Comparison of ENCODE assay signal across 9 mouse cellular contexts in the genomic region with DNA sequence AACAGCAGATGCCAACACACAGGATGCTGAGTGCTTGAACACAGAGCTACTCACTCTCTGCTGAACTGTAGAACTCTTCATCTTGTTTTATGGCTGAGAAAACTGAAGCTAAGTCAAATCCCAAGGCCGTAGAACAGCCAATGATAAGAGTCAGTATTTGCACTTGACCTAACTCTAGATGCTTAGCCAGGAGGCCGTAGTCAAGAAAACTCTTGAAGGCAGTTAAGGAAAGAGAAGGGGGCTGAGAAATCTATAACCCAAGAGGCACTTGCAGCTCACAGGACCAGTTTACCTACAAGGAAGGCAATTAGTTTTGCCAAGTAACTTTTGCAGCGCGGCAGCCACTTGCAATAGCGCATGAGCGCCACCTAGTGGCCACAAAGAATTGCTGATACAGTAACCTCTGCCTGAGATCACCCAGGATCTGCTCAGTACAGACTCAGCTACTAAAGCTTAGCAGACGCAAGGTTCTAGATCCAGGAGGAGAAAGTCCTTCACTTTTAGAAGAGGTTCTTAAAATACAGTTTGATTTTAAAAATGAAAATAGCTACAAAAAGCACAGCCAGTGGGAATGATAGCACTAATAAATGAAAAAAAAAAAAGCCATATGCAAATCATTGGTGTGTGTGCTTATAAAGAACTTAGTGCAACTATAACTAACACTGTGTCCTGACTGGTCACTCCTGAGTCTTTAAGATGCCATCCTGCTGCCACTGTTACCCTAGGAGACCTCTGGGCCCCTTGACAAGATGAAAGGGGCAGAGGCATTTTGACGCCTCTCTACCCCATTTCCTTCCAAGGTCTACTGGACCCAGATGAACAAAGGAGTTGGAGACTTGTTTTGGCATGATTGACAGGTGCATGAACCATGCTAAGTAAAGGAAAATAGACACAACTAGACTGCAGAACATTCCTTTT.
A peak's percentile ranks its signal among the peaks of the same experiment; 100 is the strongest.
DNase-seq lines count a peak whose midpoint lies in the region; ATAC-seq and TF ChIP-seq lines count a peak whose summit lies in the region.
"Had no signal": no experiment of that assay in that cellular context is flagged by ENCODE, and none has a peak within 500 bp of the region (broad histone marks: within the 10 kb centered on the region; RNA-seq: fewer than 3 reads in every experiment).

No protein-coding gene starts in this region.

- no peak for TF ChIP-seq POLR2A in testis, adult 2 months (IDR thresholded peaks at IDR 0.05; ENCODE audit: control insufficient read depth, low read depth, low read length)

- no peaks in the 10 kb centered on the region for H3K36me3 ChIP-seq in midbrain, embryonic 10.5 days
- no peaks in the 10 kb centered on the region for H3K36me3 ChIP-seq in midbrain, embryonic 15.5 days (replicated peaks)
- no peaks in the 10 kb centered on the region for H3K36me3 ChIP-seq in intestine, embryonic 15.5 days
- H3K36me3 ChIP-seq in limb, embryonic 10.5 days = no peaks in the 10 kb centered on the region
- H3K36me3 ChIP-seq in testis, adult 2 months (ENCODE audit: control insufficient read depth, insufficient read depth, low read length) = no peaks in the 10 kb centered on the region

- H3K9ac ChIP-seq in midbrain, embryonic 15.5 days = no peak overlapping the region
- H3K9ac ChIP-seq in intestine, embryonic 15.5 days = no peak overlapping the region

- WGBS in midbrain, embryonic 10.5 days = 33% methylated on average over 8 of the region's 8 CpGs
- 28% methylated on average over 8 of the region's 8 CpGs for WGBS in midbrain, embryonic 15.5 days
- WGBS in intestine, embryonic 15.5 days = 21% methylated on average over 8 of the region's 8 CpGs
- WGBS in limb, embryonic 10.5 days = 31% methylated on average over 8 of the region's 8 CpGs

- no peak for ATAC-seq in midbrain, embryonic 15.5 days (replicated peaks)
- ATAC-seq in intestine, embryonic 15.5 days = peak; percentile 74
- peak; percentile 49 for ATAC-seq in neutrophil, adult 5-6 weeks (ENCODE audit: extremely low read depth, insufficient number of reproducible peaks, low FRiP score, poor library complexity, severe bottlenecking)

- H3K27me3 ChIP-seq in midbrain, embryonic 10.5 days (ENCODE audit: low read depth, poor library complexity, severe bottlenecking) = peaks cover 19% of the 10 kb centered on the region
- H3K27me3 ChIP-seq in midbrain, embryonic 15.5 days (replicated peaks) = no peaks in the 10 kb centered on the region; the same call in 1 of the 2 replicates
- H3K27me3 ChIP-seq in intestine, embryonic 15.5 days (replicated peaks) = no peaks in the 10 kb centered on the region
- H3K27me3 ChIP-seq in limb, embryonic 10.5 days (ENCODE audit: low read depth, poor library complexity, severe bottlenecking) = peaks cover 43% of the 10 kb centered on the region
- H3K27me3 ChIP-seq in testis, adult 2 months (ENCODE audit: control insufficient read depth, insufficient read depth, low read length) = no peaks in the 10 kb centered on the region

- no peak overlapping the region for H3K4me2 ChIP-seq in midbrain, embryonic 15.5 days
- no peak overlapping the region for H3K4me2 ChIP-seq in intestine, embryonic 15.5 days (replicated peaks)

- no peak overlapping the region for H3K27ac ChIP-seq in midbrain, embryonic 10.5 days (replicated peaks)
- no peak overlapping the region for H3K27ac ChIP-seq in midbrain, embryonic 15.5 days
- H3K27ac ChIP-seq in intestine, embryonic 15.5 days = no peak overlapping the region
- H3K27ac ChIP-seq in limb, embryonic 10.5 days = no peak overlapping the region
- H3K27ac ChIP-seq in testis, adult 2 months (ENCODE audit: control insufficient read depth, insufficient read depth, low read depth, low read length) = no peak overlapping the region

- DNase-seq in midbrain, embryonic 10.5 days (ENCODE audit: low spot score) = peak; percentile 80
- DNase-seq in cerebellum, adult 11-12 months = peak; percentile 21
- DNase-seq in forelimb bud, embryonic 11.5 days (ENCODE audit: low read depth, low spot score) = peak; percentile 90
- DNase-seq in limb, embryonic 10.5 days (ENCODE audit: low spot score) = peak; percentile 93

- peaks cover 24% of the 10 kb centered on the region for H3K4me1 ChIP-seq in midbrain, embryonic 10.5 days
- peaks cover 9% of the 10 kb centered on the region for H3K4me1 ChIP-seq in midbrain, embryonic 15.5 days
- H3K4me1 ChIP-seq in intestine, embryonic 15.5 days (replicated peaks) = no peaks in the 10 kb centered on the region
- H3K4me1 ChIP-seq in limb, embryonic 10.5 days = peaks cover 34% of the 10 kb centered on the region
- H3K4me1 ChIP-seq in testis, adult 2 months (ENCODE audit: control insufficient read depth, insufficient read depth, low read length) = peaks cover 10% of the 10 kb centered on the region

- TF ChIP-seq CTCF in testis, adult 2 months (IDR thresholded peaks at IDR 0.05; ENCODE audit: control insufficient read depth, insufficient read depth, insufficient replicate concordance, low read depth, low read length) = peak; percentile 88; the same call in 1 of the 2 replicates

- no peaks in the 10 kb centered on the region for H3K9me3 ChIP-seq in midbrain, embryonic 10.5 days (replicated peaks)
- H3K9me3 ChIP-seq in midbrain, embryonic 15.5 days = no peaks in the 10 kb centered on the region
- H3K9me3 ChIP-seq in intestine, embryonic 15.5 days = no peaks in the 10 kb centered on the region
- H3K9me3 ChIP-seq in limb, embryonic 10.5 days (replicated peaks) = no peaks in the 10 kb centered on the region

- H3K4me3 ChIP-seq in midbrain, embryonic 10.5 days = no peak overlapping the region
- no peak overlapping the region for H3K4me3 ChIP-seq in midbrain, embryonic 15.5 days
- no peak overlapping the region for H3K4me3 ChIP-seq in intestine, embryonic 15.5 days (replicated peaks)
- no peak overlapping the region for H3K4me3 ChIP-seq in limb, embryonic 10.5 days
- H3K4me3 ChIP-seq in testis, adult 2 months (ENCODE audit: control insufficient read depth, low read depth, low read length) = no peak overlapping the region
- H3K4me3 ChIP-seq: erythroblast, embryonic 14.5 days had no signal

Comparison
In these comparisons a context has a peak if more than half of its experiments do, and no peak if none do; other contexts are left out.
1. DNase-seq: peak in every context shown above with its lines; median percentile 93 in limb, embryonic 10.5 days; 90 in forelimb bud, embryonic 11.5 days; 80 in midbrain, embryonic 10.5 days; 21 in cerebellum, adult 11-12 months.